Comparison of ENCODE assay signal across 14 mouse cellular contexts in the genomic region with DNA sequence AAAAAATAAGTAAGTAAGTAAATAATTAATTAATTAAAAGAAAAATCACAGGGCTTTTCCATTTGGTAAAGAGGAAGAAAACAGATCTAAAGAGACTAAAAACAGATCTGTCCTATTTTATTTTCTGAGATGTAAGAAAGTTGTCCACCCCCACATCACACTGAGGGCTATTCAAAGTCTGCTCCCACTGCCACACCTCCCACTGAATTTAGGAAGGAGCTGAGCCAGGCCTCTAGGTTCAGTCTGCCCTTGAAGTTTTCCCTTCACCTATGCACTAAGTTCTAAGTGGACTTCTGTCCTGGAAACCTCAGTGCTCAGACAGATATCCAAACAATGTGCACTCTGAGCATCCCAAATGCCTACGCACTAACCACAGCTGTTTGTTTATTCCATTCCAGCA.
"Had no signal": no experiment of that assay in that cellular context is flagged by ENCODE, and none has a peak within 500 bp of the region (broad histone marks: within the 10 kb centered on the region; RNA-seq: fewer than 3 reads in every experiment).

No protein-coding gene starts in this region.

- ATAC-seq: intestine, embryonic 16.5 days; liver, embryonic 12.5 days had no signal

- DNase-seq: kidney, adult 2 months; kidney, postnatal 14 days; lung, embryonic 14.5 days; midbrain, embryonic 14.5 days; thymus, adult 18-20 months; thymus, postnatal 14 days had no signal

- H3K27ac ChIP-seq: kidney, embryonic 15.5 days; limb, embryonic 15.5 days; liver, embryonic 12.5 days; midbrain, embryonic 10.5 days; neural tube, embryonic 15.5 days; stomach, postnatal 0 days had no signal

- H3K4me3 ChIP-seq: kidney, embryonic 15.5 days; limb, embryonic 15.5 days; liver, embryonic 12.5 days; midbrain, embryonic 10.5 days; myocyte; neural tube, embryonic 15.5 days had no signal
